Mouse (Mus musculus): Measurements from ENCODE around the gene Cubn. TPM values are rescaled to one million over a fixed set of nuclear protein-coding genes. Genes with fewer than 3 reads are reported as not detected.

The Cubn gene
- 0.11 and 0.17 TPM in 2 replicates for polyA plus RNA-seq (2012; rRNA removed)

DNA sequence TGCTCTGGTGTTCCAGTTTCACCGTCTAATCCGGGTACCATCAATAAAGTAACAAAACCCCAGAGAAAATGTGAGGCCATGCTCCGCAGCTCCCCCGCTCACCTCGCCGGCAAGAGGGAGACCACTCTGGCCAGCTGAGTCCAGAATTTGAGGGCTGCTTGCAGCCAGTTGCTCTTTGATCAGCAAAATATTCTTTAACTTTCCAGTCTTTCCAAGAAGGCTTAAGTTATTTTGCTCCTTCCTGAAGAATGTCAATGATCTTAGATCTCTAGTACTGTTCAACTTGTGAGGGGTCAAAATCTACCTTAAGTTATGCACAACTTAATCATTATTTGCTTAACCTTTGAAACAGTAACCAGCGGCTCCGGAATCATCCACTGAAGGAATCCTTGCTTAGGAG, at the start of gene Cubn:
TSS of gene Cubn (minus strand) at position 80 of the 400 bp plus-strand sequence.
- no peak within 1 kb of the TSS for H3K4me3 ChIP-seq (replicated peaks; ENCODE audit: extremely low read depth, low read depth, low read length)

DNA sequence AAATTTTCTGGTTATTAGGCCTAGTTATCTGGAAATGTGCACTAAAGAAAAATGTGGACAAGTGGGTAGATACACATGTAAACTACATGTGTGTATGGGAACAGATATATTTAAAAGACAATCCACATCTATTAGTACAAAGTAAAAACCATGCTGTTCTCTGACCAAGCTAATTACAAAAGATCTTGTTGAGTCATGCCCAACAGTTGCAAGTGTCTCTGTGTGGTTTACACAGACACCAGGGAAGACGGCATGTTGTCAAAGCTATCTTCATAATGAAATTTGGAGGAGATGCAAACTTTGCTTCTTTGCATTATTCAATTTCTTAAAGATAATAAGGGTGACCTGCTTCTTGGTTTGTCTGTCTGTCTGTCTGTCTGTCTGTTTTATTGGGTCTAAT, 48.2 kb upstream of the Cubn start:
- no peak for DNase-seq
- Histone ChIP-seq H3K4me1 (ENCODE audit: control insufficient read depth, insufficient read depth, low read length) (peaks cover 7% of the 10 kb centered on the region), H3K4me3 (replicated peaks; ENCODE audit: extremely low read depth, low read depth, low read length) (no peak overlapping the region)
- 78% methylated on average over 1 of the region's 1 CpGs for WGBS
- TF ChIP-seq POLR2A (IDR thresholded peaks at IDR 0.05; ENCODE audit: borderline replicate concordance, extremely low read depth, low read depth, low read length) (no peak), CTCF (IDR thresholded peaks at IDR 0.05; ENCODE audit: insufficient read depth, low read length) (no peak)

More for the DNA sequence above, at the start of gene Cubn:
- no peak for TF ChIP-seq POLR2A (IDR thresholded peaks at IDR 0.05; ENCODE audit: borderline replicate concordance, extremely low read depth, low read depth, low read length)
- no peak for TF ChIP-seq CTCF (IDR thresholded peaks at IDR 0.05; ENCODE audit: insufficient read depth, low read length)
- no peak for DNase-seq
- peaks cover 5% of the 10 kb centered on the region; the same call in 1 of the 2 replicates for H3K4me1 ChIP-seq (ENCODE audit: control insufficient read depth, insufficient read depth, low read length)
- WGBS: 69% methylated on average over 8 of the region's 8 CpGs

DNA sequence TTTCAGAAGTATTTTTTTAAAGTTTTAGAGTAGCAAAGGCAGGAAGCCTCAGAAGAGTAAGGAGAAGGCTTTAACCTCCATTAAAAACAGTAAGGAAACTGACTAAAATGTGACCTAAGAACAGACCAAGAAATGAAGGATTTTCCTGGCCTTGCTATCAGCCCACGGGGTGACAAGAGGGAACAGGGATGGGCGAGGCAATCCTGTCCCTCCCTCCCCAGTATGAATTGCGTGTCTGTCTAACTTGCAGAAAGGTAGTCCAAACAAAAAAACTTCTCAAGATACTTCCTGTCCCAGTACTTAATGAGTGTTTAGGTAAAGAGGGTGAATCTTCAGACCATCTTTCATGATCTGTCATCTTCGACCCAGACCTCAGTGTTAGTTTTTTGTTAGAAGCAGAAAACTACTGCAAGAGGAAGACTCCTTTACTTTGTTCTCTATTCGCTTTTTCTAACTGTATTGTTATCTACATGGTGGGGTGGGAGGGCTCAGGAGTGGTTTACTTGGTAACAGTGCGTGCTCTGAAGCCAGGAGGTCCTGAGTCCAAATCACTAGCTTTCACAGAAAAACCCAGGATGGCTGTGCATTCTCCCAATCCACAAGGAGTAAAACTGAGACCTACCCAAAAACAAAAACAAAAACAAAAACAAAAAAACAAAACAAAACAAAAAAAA, 47.2 kb upstream of the Cubn start:
- Histone ChIP-seq H3K4me1 (ENCODE audit: control insufficient read depth, insufficient read depth, low read length) (peaks cover 4% of the 10 kb centered on the region), H3K4me3 (replicated peaks; ENCODE audit: extremely low read depth, low read depth, low read length) (no peak overlapping the region)
- TF ChIP-seq POLR2A (IDR thresholded peaks at IDR 0.05; ENCODE audit: borderline replicate concordance, extremely low read depth, low read depth, low read length) (no peak), CTCF (IDR thresholded peaks at IDR 0.05; ENCODE audit: insufficient read depth, low read length) (no peak)
- no peak for DNase-seq
- WGBS: 57% methylated on average over 6 of the region's 6 CpGs

DNA sequence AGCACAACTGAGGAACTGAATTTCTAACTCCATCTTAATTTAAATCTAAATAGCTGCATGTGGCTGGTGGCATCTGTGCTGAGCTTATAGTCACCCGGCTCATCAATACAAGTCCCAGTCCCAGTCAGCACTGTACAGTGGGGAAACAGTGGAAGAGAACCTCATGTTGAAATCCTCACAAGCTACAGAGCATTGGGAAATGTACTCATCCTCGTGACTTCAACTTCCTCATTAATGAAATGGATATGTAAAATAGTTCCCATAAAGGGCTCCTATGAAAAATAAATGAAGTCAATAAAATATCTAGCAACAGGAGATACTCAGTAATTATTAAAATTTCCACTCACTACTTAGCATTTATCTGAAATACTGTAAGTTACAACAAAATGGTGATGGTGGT, 46.6 kb upstream of the Cubn start:
- WGBS: 87% methylated on average over 2 of the region's 2 CpGs
- no peak for TF ChIP-seq CTCF (IDR thresholded peaks at IDR 0.05; ENCODE audit: insufficient read depth, low read length)
- no peak for TF ChIP-seq POLR2A (IDR thresholded peaks at IDR 0.05; ENCODE audit: borderline replicate concordance, extremely low read depth, low read depth, low read length)
- no peak for DNase-seq
- peaks cover 4% of the 10 kb centered on the region for H3K4me1 ChIP-seq (ENCODE audit: control insufficient read depth, insufficient read depth, low read length)
- no peak overlapping the region for H3K4me3 ChIP-seq (replicated peaks; ENCODE audit: extremely low read depth, low read depth, low read length)

GRCm38 (mm10) chr2:13537733-13538132, 46.1 kb upstream of the Cubn start:
- 30% methylated on average over 2 of the region's 2 CpGs for WGBS
- peaks cover 2% of the 10 kb centered on the region; the same call in 1 of the 2 replicates for H3K4me1 ChIP-seq (ENCODE audit: control insufficient read depth, insufficient read depth, low read length)
- TF ChIP-seq POLR2A (IDR thresholded peaks at IDR 0.05; ENCODE audit: borderline replicate concordance, extremely low read depth, low read depth, low read length) (no peak), CTCF (IDR thresholded peaks at IDR 0.05; ENCODE audit: insufficient read depth, low read length) (peak; percentile 39)
- DNase-seq: no peak
- no peak overlapping the region for H3K4me3 ChIP-seq (replicated peaks; ENCODE audit: extremely low read depth, low read depth, low read length)

GRCm38 (mm10) chr2:13536747-13537146, 45.1 kb upstream of the Cubn start:
- TF ChIP-seq POLR2A (IDR thresholded peaks at IDR 0.05; ENCODE audit: borderline replicate concordance, extremely low read depth, low read depth, low read length): no peak
- TF ChIP-seq CTCF (IDR thresholded peaks at IDR 0.05; ENCODE audit: insufficient read depth, low read length): 0 out of 2 replicates have a peak, but pooled peaks have one; percentile 26
- Histone ChIP-seq H3K4me1 (ENCODE audit: control insufficient read depth, insufficient read depth, low read length) (peaks cover 2% of the 10 kb centered on the region; the same call in 1 of the 2 replicates), H3K4me3 (replicated peaks; ENCODE audit: extremely low read depth, low read depth, low read length) (no peak overlapping the region)
- DNase-seq: no peak

- TF ChIP-seq CTCF (IDR thresholded peaks at IDR 0.05; ENCODE audit: insufficient read depth, low read length) (no peak), POLR2A (IDR thresholded peaks at IDR 0.05; ENCODE audit: borderline replicate concordance, extremely low read depth, low read depth, low read length) (no peak)
- no peak overlapping the region for H3K4me3 ChIP-seq (replicated peaks; ENCODE audit: extremely low read depth, low read depth, low read length)
- DNase-seq: no peak
- no peaks in the 10 kb centered on the region for H3K4me1 ChIP-seq (ENCODE audit: control insufficient read depth, insufficient read depth, low read length)
- WGBS: 63% methylated on average over 6 of the region's 6 CpGs
These were observed 39.0 kb upstream of the Cubn start for GRCm38 (mm10) chr2:13530639-13531038.

DNA sequence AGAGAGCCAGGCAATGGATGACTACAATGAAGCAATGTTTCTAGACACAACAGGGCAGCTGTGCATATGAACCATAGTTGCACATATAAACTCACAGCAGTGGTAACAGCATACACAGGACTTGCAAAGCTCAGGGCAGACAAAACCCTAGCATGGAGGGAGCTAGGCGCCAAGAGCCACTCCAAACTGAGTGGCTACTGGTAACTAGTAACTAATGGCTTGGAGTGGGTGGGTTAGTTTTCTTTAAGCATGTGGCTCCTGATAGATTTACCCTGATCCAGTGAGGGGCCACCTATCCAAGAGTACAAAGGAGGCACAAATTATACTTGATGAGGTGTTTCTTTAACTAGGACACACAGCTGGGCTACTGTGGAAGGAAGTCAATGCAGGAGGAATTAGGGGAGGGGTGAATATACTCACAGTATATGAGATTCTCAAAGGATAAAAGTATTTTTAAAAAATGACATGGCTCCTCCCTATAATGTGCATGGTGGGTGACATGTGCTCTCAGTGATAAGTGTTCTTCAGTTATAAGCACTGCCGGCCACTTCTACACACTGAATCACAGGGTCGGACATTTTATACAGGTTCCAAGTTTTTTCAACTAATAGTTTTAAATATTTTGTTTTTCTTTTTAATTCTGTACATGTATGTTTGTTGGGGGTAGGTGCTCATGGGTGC, 37.8 kb upstream of the Cubn start:
- Histone ChIP-seq H3K4me1 (ENCODE audit: control insufficient read depth, insufficient read depth, low read length) (no peaks in the 10 kb centered on the region), H3K4me3 (replicated peaks; ENCODE audit: extremely low read depth, low read depth, low read length) (no peak overlapping the region)
- DNase-seq: no peak
- no peak for TF ChIP-seq CTCF (IDR thresholded peaks at IDR 0.05; ENCODE audit: insufficient read depth, low read length)
- TF ChIP-seq POLR2A (IDR thresholded peaks at IDR 0.05; ENCODE audit: borderline replicate concordance, extremely low read depth, low read depth, low read length): no peak
- WGBS: 80% methylated on average over 3 of the region's 3 CpGs

- TF ChIP-seq CTCF (IDR thresholded peaks at IDR 0.05; ENCODE audit: insufficient read depth, low read length) (no peak), POLR2A (IDR thresholded peaks at IDR 0.05; ENCODE audit: borderline replicate concordance, extremely low read depth, low read depth, low read length) (no peak)
- 55% methylated on average over 4 of the region's 4 CpGs for WGBS
- DNase-seq: no peak
- Histone ChIP-seq H3K4me3 (replicated peaks; ENCODE audit: extremely low read depth, low read depth, low read length) (no peak overlapping the region), H3K4me1 (ENCODE audit: control insufficient read depth, insufficient read depth, low read length) (peaks cover 5% of the 10 kb centered on the region; the same call in 1 of the 2 replicates)
These were observed 35.9 kb upstream of the Cubn start for GRCm38 (mm10) chr2:13527531-13527930.

- H3K4me1 ChIP-seq (ENCODE audit: control insufficient read depth, insufficient read depth, low read length): peaks cover 5% of the 10 kb centered on the region; the same call in 1 of the 2 replicates
- DNase-seq: no peak
- TF ChIP-seq POLR2A (IDR thresholded peaks at IDR 0.05; ENCODE audit: borderline replicate concordance, extremely low read depth, low read depth, low read length) (no peak), CTCF (IDR thresholded peaks at IDR 0.05; ENCODE audit: insufficient read depth, low read length) (no peak)
- 45% methylated on average over 2 of the region's 2 CpGs for WGBS
- H3K4me3 ChIP-seq (replicated peaks; ENCODE audit: extremely low read depth, low read depth, low read length): no peak overlapping the region
These were observed 35.5 kb upstream of the Cubn start for GRCm38 (mm10) chr2:13527125-13527524.
